Mouse (Mus musculus): ENCODE data around the gene Chchd3. TPM values are rescaled to one million over a fixed set of nuclear protein-coding genes. Genes with fewer than 3 reads are reported as not detected.

Chchd3 gene
- polyA plus RNA-seq (2011; ENCODE audit: insufficient read depth, insufficient read length, low replicate concordance, missing spikeins): 34.2 and 47.7 TPM in 2 replicates

- TF ChIP-seq POLR2A (IDR thresholded peaks at IDR 0.05; ENCODE audit: borderline replicate concordance, control insufficient read depth, low read depth, low read length) (no peak; the same call in 1 of the 2 replicates), CTCF (IDR thresholded peaks at IDR 0.05; ENCODE audit: control insufficient read depth, insufficient read depth, low read length) (no peak)
- H3K4me3 ChIP-seq (replicated peaks; ENCODE audit: control insufficient read depth, low read depth, low read length): peak within 1 kb of the TSS; percentile 80
- under 1% methylated on average over 50 of the region's 50 CpGs for WGBS
- peaks cover 1% of the 10 kb centered on the region for H3K4me1 ChIP-seq (ENCODE audit: control insufficient read depth, insufficient read depth, low read length)
- peak within 1 kb of the TSS; percentile 25 for H3K27ac ChIP-seq (ENCODE audit: control insufficient read depth, insufficient read depth, low read depth, low read length, poor library complexity)
Observed at GRCm38 (mm10) chr6:33059735-33060576, at the start of gene Chchd3. Chchd3 (minus strand) TSS chr6:33060260.

GRCm38 (mm10) chr6:33104661-33105060 is 44.6 kb upstream of the Chchd3 start:
- Histone ChIP-seq H3K27ac (ENCODE audit: control insufficient read depth, insufficient read depth, low read depth, low read length, poor library complexity) (no peak overlapping the region), H3K4me3 (replicated peaks; ENCODE audit: control insufficient read depth, low read depth, low read length) (no peak overlapping the region), H3K4me1 (ENCODE audit: control insufficient read depth, insufficient read depth, low read length) (no peaks in the 10 kb centered on the region)
- 71% methylated on average over 6 of the region's 6 CpGs for WGBS
- TF ChIP-seq POLR2A (IDR thresholded peaks at IDR 0.05; ENCODE audit: borderline replicate concordance, control insufficient read depth, low read depth, low read length) (no peak), CTCF (IDR thresholded peaks at IDR 0.05; ENCODE audit: control insufficient read depth, insufficient read depth, low read length) (no peak)

GRCm38 (mm10) chr6:33098903-33099302 is 38.8 kb upstream of the Chchd3 start:
- WGBS: 83% methylated on average over 4 of the region's 4 CpGs
- TF ChIP-seq CTCF (IDR thresholded peaks at IDR 0.05; ENCODE audit: control insufficient read depth, insufficient read depth, low read length) (no peak), POLR2A (IDR thresholded peaks at IDR 0.05; ENCODE audit: borderline replicate concordance, control insufficient read depth, low read depth, low read length) (no peak)
- H3K4me1 ChIP-seq (ENCODE audit: control insufficient read depth, insufficient read depth, low read length): no peaks in the 10 kb centered on the region
- no peak overlapping the region for H3K4me3 ChIP-seq (replicated peaks; ENCODE audit: control insufficient read depth, low read depth, low read length)
- H3K27ac ChIP-seq (ENCODE audit: control insufficient read depth, insufficient read depth, low read depth, low read length, poor library complexity): no peak overlapping the region

- TF ChIP-seq POLR2A (IDR thresholded peaks at IDR 0.05; ENCODE audit: borderline replicate concordance, control insufficient read depth, low read depth, low read length): no peak
- no peak for TF ChIP-seq CTCF (IDR thresholded peaks at IDR 0.05; ENCODE audit: control insufficient read depth, insufficient read depth, low read length)
- 85% methylated on average over 8 of the region's 8 CpGs for WGBS
- Histone ChIP-seq H3K4me1 (ENCODE audit: control insufficient read depth, insufficient read depth, low read length) (no peaks in the 10 kb centered on the region), H3K4me3 (replicated peaks; ENCODE audit: control insufficient read depth, low read depth, low read length) (no peak overlapping the region), H3K27ac (ENCODE audit: control insufficient read depth, insufficient read depth, low read depth, low read length, poor library complexity) (no peak overlapping the region)
Observed at GRCm38 (mm10) chr6:33094671-33095233, 34.7 kb upstream of the Chchd3 start.

- Histone ChIP-seq H3K4me1 (ENCODE audit: control insufficient read depth, insufficient read depth, low read length) (no peaks in the 10 kb centered on the region), H3K27ac (ENCODE audit: control insufficient read depth, insufficient read depth, low read depth, low read length, poor library complexity) (no peak overlapping the region), H3K4me3 (replicated peaks; ENCODE audit: control insufficient read depth, low read depth, low read length) (no peak overlapping the region)
- whole genome bisulfite sequencing: 80% methylated on average over 1 of the region's 1 CpGs
- no peak for TF ChIP-seq POLR2A (IDR thresholded peaks at IDR 0.05; ENCODE audit: borderline replicate concordance, control insufficient read depth, low read depth, low read length)
- no peak for TF ChIP-seq CTCF (IDR thresholded peaks at IDR 0.05; ENCODE audit: control insufficient read depth, insufficient read depth, low read length)
Observed at GRCm38 (mm10) chr6:33080186-33080585, 20.1 kb upstream of the Chchd3 start.

GRCm38 (mm10) chr6:33078260-33078936 is 18.3 kb upstream of the Chchd3 start:
- 71% methylated on average over 19 of the region's 19 CpGs for WGBS
- no peaks in the 10 kb centered on the region for H3K4me1 ChIP-seq (ENCODE audit: control insufficient read depth, insufficient read depth, low read length)
- H3K27ac ChIP-seq (ENCODE audit: control insufficient read depth, insufficient read depth, low read depth, low read length, poor library complexity): no peak overlapping the region
- no peak overlapping the region for H3K4me3 ChIP-seq (replicated peaks; ENCODE audit: control insufficient read depth, low read depth, low read length)
- TF ChIP-seq CTCF (IDR thresholded peaks at IDR 0.05; ENCODE audit: control insufficient read depth, insufficient read depth, low read length): no peak
- no peak for TF ChIP-seq POLR2A (IDR thresholded peaks at IDR 0.05; ENCODE audit: borderline replicate concordance, control insufficient read depth, low read depth, low read length)

GRCm38 (mm10) chr6:33066462-33066861 is 6.4 kb upstream of the Chchd3 start:
- Histone ChIP-seq H3K4me1 (ENCODE audit: control insufficient read depth, insufficient read depth, low read length) (no peaks in the 10 kb centered on the region), H3K4me3 (replicated peaks; ENCODE audit: control insufficient read depth, low read depth, low read length) (no peak overlapping the region), H3K27ac (ENCODE audit: control insufficient read depth, insufficient read depth, low read depth, low read length, poor library complexity) (no peak overlapping the region)
- 77% methylated on average over 4 of the region's 4 CpGs for WGBS
- TF ChIP-seq CTCF (IDR thresholded peaks at IDR 0.05; ENCODE audit: control insufficient read depth, insufficient read depth, low read length): no peak
- TF ChIP-seq POLR2A (IDR thresholded peaks at IDR 0.05; ENCODE audit: borderline replicate concordance, control insufficient read depth, low read depth, low read length): no peak

GRCm38 (mm10) chr6:33059276-33059675 is 784 bp downstream of the Chchd3 start:
- TF ChIP-seq POLR2A (IDR thresholded peaks at IDR 0.05; ENCODE audit: borderline replicate concordance, control insufficient read depth, low read depth, low read length): no peak
- no peak for TF ChIP-seq CTCF (IDR thresholded peaks at IDR 0.05; ENCODE audit: control insufficient read depth, insufficient read depth, low read length)
- Histone ChIP-seq H3K4me3 (replicated peaks; ENCODE audit: control insufficient read depth, low read depth, low read length) (peak overlapping the region; percentile 80), H3K27ac (ENCODE audit: control insufficient read depth, insufficient read depth, low read depth, low read length, poor library complexity) (no peak overlapping the region), H3K4me1 (ENCODE audit: control insufficient read depth, insufficient read depth, low read length) (peaks cover 1% of the 10 kb centered on the region)
- 25% methylated on average over 7 of the region's 7 CpGs for WGBS
